Mouse (Mus musculus): ENCODE data around the gene 1700092M07Rik.

1700092M07Rik gene

DNA sequence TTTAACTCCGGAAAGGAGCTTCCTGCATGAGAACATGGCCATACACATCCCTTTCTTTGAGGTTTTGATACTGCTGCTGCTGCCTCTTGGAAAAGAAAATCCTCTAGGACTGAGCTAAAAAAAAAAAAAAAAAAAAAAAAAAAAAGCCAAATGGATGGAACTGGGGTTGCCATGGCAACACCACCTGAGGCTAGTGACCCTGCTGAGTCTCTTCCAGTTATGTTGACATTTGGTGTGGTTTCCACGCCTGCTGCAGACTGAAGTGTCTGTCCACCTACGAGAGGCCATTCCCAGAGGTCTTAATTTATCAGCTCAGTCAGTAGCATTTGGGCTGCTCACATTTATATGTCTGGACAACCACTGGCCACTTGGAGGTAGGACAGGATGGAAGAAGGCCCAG is 48.0 kb downstream of the 1700092M07Rik start:
- CTCF ChIA-PET, result interaction anchor here (0.6 to 1.1 kb wide), 3 partner anchors 13 to 275 kb away, joined by 3 to 16 read pairs (median 4); partner anchors contain the start of gene Zbtb3

- CTCF ChIA-PET, result interaction anchor here (0.6 kb wide), 1 partner anchor 21 kb away, joined by 16 read pairs; no protein-coding TSS in a partner anchor
Measured at GRCm38 (mm10) chr19:8789171-8789570, 48.7 kb downstream of the 1700092M07Rik start.

DNA sequence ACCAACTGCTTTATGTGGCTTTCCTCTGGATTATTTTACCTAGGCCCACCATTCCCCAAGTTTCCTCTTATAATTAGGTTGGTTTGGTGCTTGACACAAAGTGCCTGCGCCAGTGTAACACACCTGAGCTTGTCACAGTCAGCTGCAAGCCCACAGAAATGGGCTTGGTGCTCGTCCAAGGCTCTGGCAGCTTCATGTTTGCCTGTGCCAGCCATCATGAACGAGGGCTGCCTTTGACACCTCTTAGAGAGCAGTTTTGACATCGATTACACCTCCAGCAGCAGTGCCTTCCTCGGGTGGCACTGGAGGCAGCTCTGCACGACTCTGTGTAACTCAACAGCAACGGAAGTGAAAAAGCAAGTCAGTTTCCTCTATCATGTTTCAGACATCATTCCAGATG is 49.7 kb downstream of the 1700092M07Rik start:
- CTCF ChIA-PET, result interaction anchor here (0.6 kb wide), 2 partner anchors 43 to 59 kb away, joined by 3 read pairs; no protein-coding TSS in a partner anchor
